Mouse (Mus musculus) lung, postnatal 10 days (tissue): ENCODE measurements around the gene Ndufv1.
"Not testable (repeated sequence)": the region's sequence is repeated elsewhere in the genome, so short reads cannot be mapped to it uniquely, and the experiment has no call there.

ENCODE experiments used
- DNase-seq: peaks from one replicate; pipeline ENCODE4 v3.0.0; 2021

Gene Ndufv1

GRCm38 (mm10) chr19:4041500-4041899 is 28.9 kb upstream of the Ndufv1 start:
- DNase-seq, result not testable (repeated sequence)

- DNase-seq, result not testable (repeated sequence)
Measured at GRCm38 (mm10) chr19:4040941-4041340, 28.3 kb upstream of the Ndufv1 start.

- DNase-seq, result peak; percentile 95
Measured at GRCm38 (mm10) chr19:4037788-4038232, 25.2 kb upstream of the Ndufv1 start, which contains the start of gene Gstp1. Gene Gstp1, minus strand, starts transcription at chr19:4037985.

- DNase-seq, result not testable (repeated sequence)
Measured at GRCm38 (mm10) chr19:4037154-4037787, 24.7 kb upstream of the Ndufv1 start.

- DNase-seq, result no peak
Measured at GRCm38 (mm10) chr19:4036327-4037045, 23.9 kb upstream of the Ndufv1 start.

GRCm38 (mm10) chr19:4033742-4034141 is 21.1 kb upstream of the Ndufv1 start:
- no peak for DNase-seq

GRCm38 (mm10) chr19:4033298-4033697 is 20.7 kb upstream of the Ndufv1 start:
- no peak for DNase-seq

- no peak for DNase-seq
Measured at GRCm38 (mm10) chr19:4032668-4033067, 20.1 kb upstream of the Ndufv1 start.

- no peak for DNase-seq
Measured at GRCm38 (mm10) chr19:4027576-4027975, 15.0 kb upstream of the Ndufv1 start.

- no peak for DNase-seq
Measured at GRCm38 (mm10) chr19:4023185-4023584, 10.6 kb upstream of the Ndufv1 start.

- peak; percentile 95 for DNase-seq
Measured at GRCm38 (mm10) chr19:4018743-4019583, 6.4 kb upstream of the Ndufv1 start.

GRCm38 (mm10) chr19:4017921-4018587 is 5.4 kb upstream of the Ndufv1 start:
- no peak for DNase-seq

GRCm38 (mm10) chr19:4015635-4016034 is 3.0 kb upstream of the Ndufv1 start:
- no peak for DNase-seq

GRCm38 (mm10) chr19:4014802-4015201 is 2.2 kb upstream of the Ndufv1 start:
- DNase-seq, result no peak

- no peak for DNase-seq
Measured at GRCm38 (mm10) chr19:4013066-4013465, 460 bp upstream of the Ndufv1 start.

GRCm38 (mm10) chr19:4011086-4011485 is 1.5 kb downstream of the Ndufv1 start:
- no peak for DNase-seq

GRCm38 (mm10) chr19:4005971-4006370 is 6.6 kb downstream of the Ndufv1 start:
- DNase-seq, result no peak

GRCm38 (mm10) chr19:4005091-4005490 is 7.5 kb downstream of the Ndufv1 start:
- no peak for DNase-seq

- no peak for DNase-seq
Measured at GRCm38 (mm10) chr19:4004331-4004730, 8.3 kb downstream of the Ndufv1 start.

- DNase-seq, result no peak
Measured at GRCm38 (mm10) chr19:4003641-4004040, 9.0 kb downstream of the Ndufv1 start.

GRCm38 (mm10) chr19:4003112-4003511 is 9.5 kb downstream of the Ndufv1 start, which contains the start of gene Doc2g:
Gene Doc2g, plus strand, starts transcription at chr19:4003313.
- no peak for DNase-seq

- DNase-seq, result no peak
Measured at GRCm38 (mm10) chr19:4001752-4002151, 10.9 kb downstream of the Ndufv1 start.
